Mouse (Mus musculus): ENCODE results near the gene Gnaq. TPM values are rescaled to one million over a fixed set of nuclear protein-coding genes. Genes with fewer than 3 reads are reported as not detected.
A peak's percentile ranks its signal among the peaks of the same experiment; 100 is the strongest.
"Not testable (repeated sequence)": the region's sequence is repeated elsewhere in the genome, so short reads cannot be mapped to it uniquely, and the experiment has no call there.

Gene Gnaq
- polyA plus RNA-seq, 1 experiment from 2014 or later = 32.9 TPM

DNA sequence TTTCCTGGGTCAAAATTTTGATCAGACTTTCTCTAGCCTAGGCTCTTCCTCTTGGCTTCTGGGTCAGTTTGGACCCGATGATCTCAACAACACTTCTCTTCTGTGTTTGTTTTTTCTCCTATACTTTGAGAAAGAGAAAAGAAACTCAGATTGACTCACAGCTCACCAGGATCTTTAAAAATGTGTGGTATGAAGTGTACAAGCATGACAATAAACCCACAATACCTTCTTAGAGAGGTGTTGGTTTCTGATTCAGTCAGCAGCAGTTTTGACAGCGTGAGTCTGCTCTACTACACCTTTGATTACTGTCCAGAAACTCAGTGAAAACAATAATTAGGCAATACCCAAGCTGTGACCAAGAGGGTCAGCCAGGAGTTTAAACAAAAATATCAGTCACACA is 122.7 kb downstream of the Gnaq start:
- Histone ChIP-seq H3K4me3 (ENCODE audit: low read length) (no peak overlapping the region), H3K4me2 (ENCODE audit: low read depth, low read length) (no peak overlapping the region), H3K27ac (ENCODE audit: low read length) (no peak overlapping the region), H3K9ac (ENCODE audit: low read length) (no peak overlapping the region), H3K9me3 (ENCODE audit: control insufficient read depth, low read length) (no peaks in the 10 kb centered on the region), H3K36me3 (ENCODE audit: control insufficient read depth, insufficient read depth, low read length) (no peaks in the 10 kb centered on the region), H3K27me3 (ENCODE audit: control insufficient read depth, insufficient read depth, low read depth, low read length) (no peaks in the 10 kb centered on the region), H3K4me1 (replicated peaks; ENCODE audit: control insufficient read depth, insufficient read depth, low read length) (peaks cover 22% of the 10 kb centered on the region; the same call in 1 of the 2 replicates)
- ATAC-seq (ENCODE audit: low read depth) = no peak
- WGBS = 51% methylated on average over 2 of the region's 2 CpGs

DNA sequence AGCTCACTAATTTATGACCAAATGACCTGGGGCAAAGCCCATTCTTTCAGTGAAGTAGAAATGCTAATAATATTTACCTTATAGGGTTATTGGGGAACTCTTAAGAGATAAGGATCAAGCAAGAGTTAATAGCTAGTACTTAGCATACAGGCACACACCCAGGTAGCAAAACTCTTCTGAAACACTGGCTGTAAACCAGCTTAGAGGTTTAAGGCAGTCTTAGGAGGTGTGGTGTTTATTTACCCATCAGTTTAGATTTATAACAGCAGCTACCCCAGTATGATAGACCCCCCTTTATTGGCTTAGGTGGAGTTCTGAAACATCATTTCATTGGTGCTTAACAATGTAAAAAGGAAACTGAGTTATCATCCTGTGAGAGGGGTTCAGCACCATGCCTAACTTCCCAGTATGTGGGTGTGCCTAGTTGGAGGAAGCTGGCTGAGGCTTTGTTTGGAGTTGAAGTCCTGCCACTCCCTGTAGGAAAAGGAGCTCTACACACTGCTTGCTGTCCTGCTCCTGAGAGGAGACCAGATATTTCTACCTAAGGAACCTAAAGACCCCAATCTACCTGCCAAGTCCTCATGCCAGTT is 126.2 kb downstream of the Gnaq start:
- no peaks in the 10 kb centered on the region for H3K36me3 ChIP-seq (ENCODE audit: control insufficient read depth, insufficient read depth, low read length)
- ATAC-seq (ENCODE audit: low read depth) = peak; percentile 56
- H3K27ac ChIP-seq (ENCODE audit: low read length) = peak overlapping the region; percentile 4
- H3K4me3 ChIP-seq (ENCODE audit: low read length) = no peak overlapping the region
- H3K9ac ChIP-seq (ENCODE audit: low read length) = no peak overlapping the region
- no peak overlapping the region for H3K4me2 ChIP-seq (ENCODE audit: low read depth, low read length)
- no peaks in the 10 kb centered on the region for H3K27me3 ChIP-seq (ENCODE audit: control insufficient read depth, insufficient read depth, low read depth, low read length)
- H3K4me1 ChIP-seq (replicated peaks; ENCODE audit: control insufficient read depth, insufficient read depth, low read length) = peaks cover 17% of the 10 kb centered on the region; the same call in 1 of the 2 replicates
- no peaks in the 10 kb centered on the region for H3K9me3 ChIP-seq (ENCODE audit: control insufficient read depth, low read length)

DNA sequence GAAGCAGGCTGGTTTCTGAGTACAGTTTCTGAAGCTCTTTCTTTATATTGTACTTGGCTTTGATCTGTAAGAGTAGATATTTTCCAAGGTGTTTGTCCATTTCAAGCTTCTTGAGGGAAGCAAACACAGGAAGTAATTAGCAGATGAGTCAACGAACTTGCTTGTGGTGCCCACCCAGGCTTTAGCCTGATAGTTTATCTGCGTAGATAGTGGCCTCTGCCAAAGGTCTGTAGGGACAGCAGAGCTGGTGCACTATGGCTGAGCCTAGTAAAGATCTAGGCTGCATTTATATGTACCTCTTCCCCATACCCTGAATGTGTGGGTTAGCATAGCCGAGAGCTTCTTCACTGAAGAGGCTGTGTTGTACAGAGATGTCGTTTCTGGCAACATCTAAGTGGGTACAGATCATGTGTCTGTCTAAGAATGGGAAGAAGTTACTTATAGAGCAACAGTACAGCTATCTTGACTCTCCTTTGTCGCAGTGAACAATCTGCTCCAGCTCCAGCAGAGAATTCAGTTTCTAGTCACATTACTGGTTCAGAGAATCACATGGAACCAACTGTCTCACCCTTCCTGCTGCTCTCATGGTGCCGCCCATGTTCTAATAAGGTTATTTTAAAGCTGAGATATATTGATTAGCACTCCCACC is 127.3 kb downstream of the Gnaq start:
- peak overlapping the region; percentile 4; the same call in 1 of the 2 replicates for H3K27ac ChIP-seq (ENCODE audit: low read length)
- no peak overlapping the region for H3K9ac ChIP-seq (ENCODE audit: low read length)
- H3K4me3 ChIP-seq (ENCODE audit: low read length) = no peak overlapping the region
- H3K4me2 ChIP-seq (ENCODE audit: low read depth, low read length) = no peak overlapping the region
- H3K4me1 ChIP-seq (replicated peaks; ENCODE audit: control insufficient read depth, insufficient read depth, low read length) = peaks cover 17% of the 10 kb centered on the region; the same call in 1 of the 2 replicates
- H3K36me3 ChIP-seq (ENCODE audit: control insufficient read depth, insufficient read depth, low read length) = no peaks in the 10 kb centered on the region
- H3K27me3 ChIP-seq (ENCODE audit: control insufficient read depth, insufficient read depth, low read depth, low read length) = no peaks in the 10 kb centered on the region
- 73% methylated on average over 6 of the region's 6 CpGs for WGBS
- H3K9me3 ChIP-seq (ENCODE audit: control insufficient read depth, low read length) = no peaks in the 10 kb centered on the region
- no peak for ATAC-seq (ENCODE audit: low read depth)

DNA sequence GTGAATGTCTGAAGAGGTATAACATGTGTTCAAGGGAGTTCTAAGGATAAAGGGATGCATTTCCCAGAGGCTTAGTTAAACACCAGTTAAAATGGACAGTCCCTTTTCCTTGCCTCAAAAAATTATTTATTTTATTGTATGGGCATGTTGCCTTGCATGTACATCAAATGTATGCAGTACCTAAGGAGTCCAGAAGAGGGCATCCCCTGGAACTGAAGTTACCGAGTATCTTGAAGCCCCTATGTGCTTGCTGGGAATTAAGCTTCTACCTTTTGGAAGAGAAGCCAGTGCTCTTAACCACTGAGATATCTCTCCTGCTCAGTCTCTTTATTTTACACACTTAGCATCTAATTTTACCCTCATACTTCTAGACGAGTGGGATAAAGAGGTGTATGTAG is 127.8 kb downstream of the Gnaq start:
- 62% methylated on average over 2 of the region's 2 CpGs for WGBS
- ATAC-seq (ENCODE audit: low read depth) = no peak
- H3K27ac ChIP-seq (ENCODE audit: low read length) = no peak overlapping the region

GRCm38 (mm10) chr19:16260973-16261372 is 128.3 kb downstream of the Gnaq start:
- Histone ChIP-seq H3K27me3 (ENCODE audit: control insufficient read depth, insufficient read depth, low read depth, low read length) (no peaks in the 10 kb centered on the region), H3K4me1 (replicated peaks; ENCODE audit: control insufficient read depth, insufficient read depth, low read length) (peaks cover 17% of the 10 kb centered on the region; the same call in 1 of the 2 replicates), H3K27ac (ENCODE audit: low read length) (no peak overlapping the region), H3K9ac (ENCODE audit: low read length) (no peak overlapping the region), H3K4me3 (ENCODE audit: low read length) (no peak overlapping the region), H3K4me2 (ENCODE audit: low read depth, low read length) (no peak overlapping the region), H3K36me3 (ENCODE audit: control insufficient read depth, insufficient read depth, low read length) (no peaks in the 10 kb centered on the region), H3K9me3 (ENCODE audit: control insufficient read depth, low read length) (no peaks in the 10 kb centered on the region)
- 41% methylated on average over 1 of the region's 1 CpGs for WGBS
- no peak for ATAC-seq (ENCODE audit: low read depth)

More for the DNA sequence above, 127.8 kb downstream of the Gnaq start:
- H3K4me2 ChIP-seq (ENCODE audit: low read depth, low read length) = no peak overlapping the region
- no peak overlapping the region for H3K4me3 ChIP-seq (ENCODE audit: low read length)
- H3K9me3 ChIP-seq (ENCODE audit: control insufficient read depth, low read length) = no peaks in the 10 kb centered on the region
- no peak overlapping the region for H3K9ac ChIP-seq (ENCODE audit: low read length)
- H3K4me1 ChIP-seq (replicated peaks; ENCODE audit: control insufficient read depth, insufficient read depth, low read length) = peaks cover 17% of the 10 kb centered on the region; the same call in 1 of the 2 replicates
- no peaks in the 10 kb centered on the region for H3K27me3 ChIP-seq (ENCODE audit: control insufficient read depth, insufficient read depth, low read depth, low read length)
- no peaks in the 10 kb centered on the region for H3K36me3 ChIP-seq (ENCODE audit: control insufficient read depth, insufficient read depth, low read length)

GRCm38 (mm10) chr19:16261631-16262030 is 129.0 kb downstream of the Gnaq start:
- Histone ChIP-seq H3K9ac (ENCODE audit: low read length) (no peak overlapping the region), H3K36me3 (ENCODE audit: control insufficient read depth, insufficient read depth, low read length) (no peaks in the 10 kb centered on the region), H3K4me2 (ENCODE audit: low read depth, low read length) (no peak overlapping the region), H3K27ac (ENCODE audit: low read length) (no peak overlapping the region), H3K4me3 (ENCODE audit: low read length) (no peak overlapping the region), H3K27me3 (ENCODE audit: control insufficient read depth, insufficient read depth, low read depth, low read length) (no peaks in the 10 kb centered on the region), H3K9me3 (ENCODE audit: control insufficient read depth, low read length) (no peaks in the 10 kb centered on the region), H3K4me1 (replicated peaks; ENCODE audit: control insufficient read depth, insufficient read depth, low read length) (peaks cover 17% of the 10 kb centered on the region; the same call in 1 of the 2 replicates)
- 80% methylated on average over 6 of the region's 6 CpGs for WGBS
- ATAC-seq (ENCODE audit: low read depth) = no peak

DNA sequence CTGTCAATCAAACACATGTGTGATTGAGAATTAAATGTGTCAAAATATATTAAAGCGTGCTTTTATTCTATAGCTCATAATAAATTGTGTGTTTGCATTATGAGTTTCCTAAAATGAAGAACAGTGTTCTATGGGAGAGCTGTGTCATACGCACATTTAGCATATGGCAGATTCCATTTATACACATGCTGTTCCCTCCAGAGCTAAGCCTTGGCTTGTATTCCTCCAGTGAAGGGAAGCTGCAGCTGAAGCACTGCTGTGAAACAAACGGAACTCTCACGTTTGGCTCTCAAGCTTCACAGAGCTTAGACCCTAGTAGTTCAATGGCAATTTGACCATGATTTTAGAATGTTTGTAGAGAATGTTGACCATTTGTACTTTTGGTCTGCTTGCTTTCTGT is 129.7 kb downstream of the Gnaq start:
- H3K4me3 ChIP-seq (ENCODE audit: low read length) = no peak overlapping the region
- no peaks in the 10 kb centered on the region for H3K9me3 ChIP-seq (ENCODE audit: control insufficient read depth, low read length)
- H3K9ac ChIP-seq (ENCODE audit: low read length) = no peak overlapping the region
- H3K36me3 ChIP-seq (ENCODE audit: control insufficient read depth, insufficient read depth, low read length) = no peaks in the 10 kb centered on the region
- H3K27ac ChIP-seq (ENCODE audit: low read length) = no peak overlapping the region
- no peaks in the 10 kb centered on the region for H3K27me3 ChIP-seq (ENCODE audit: control insufficient read depth, insufficient read depth, low read depth, low read length)
- peaks cover 17% of the 10 kb centered on the region; the same call in 1 of the 2 replicates for H3K4me1 ChIP-seq (replicated peaks; ENCODE audit: control insufficient read depth, insufficient read depth, low read length)
- WGBS = 85% methylated on average over 4 of the region's 4 CpGs
- no peak overlapping the region for H3K4me2 ChIP-seq (ENCODE audit: low read depth, low read length)
- ATAC-seq (ENCODE audit: low read depth) = no peak

DNA sequence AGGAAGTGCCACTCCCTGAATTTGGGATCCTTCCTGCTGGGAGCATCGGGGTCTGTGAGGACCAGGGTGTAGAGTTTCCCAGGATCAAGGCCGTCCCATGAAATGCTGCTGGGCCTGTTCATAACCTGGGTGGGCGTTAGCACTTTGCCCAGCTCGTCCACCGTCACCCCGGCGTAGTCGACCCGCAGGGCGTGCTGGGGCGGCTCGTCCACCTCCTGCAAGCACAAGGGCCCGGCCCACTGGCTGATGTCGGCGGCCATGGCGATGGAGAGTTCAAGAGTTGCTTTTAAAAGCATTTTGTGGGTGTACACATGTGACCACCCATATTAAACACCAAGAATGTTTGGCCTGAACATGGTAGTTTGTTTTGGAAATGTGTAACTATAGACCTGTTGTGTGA is 134.7 kb downstream of the Gnaq start:
- H3K36me3 ChIP-seq (ENCODE audit: control insufficient read depth, insufficient read depth, low read length); H3K27me3 ChIP-seq (ENCODE audit: control insufficient read depth, insufficient read depth, low read depth, low read length); H3K4me1 ChIP-seq (replicated peaks; ENCODE audit: control insufficient read depth, insufficient read depth, low read length); H3K9ac ChIP-seq (ENCODE audit: low read length); H3K4me3 ChIP-seq (ENCODE audit: low read length); H3K4me2 ChIP-seq (ENCODE audit: low read depth, low read length); H3K9me3 ChIP-seq (ENCODE audit: control insufficient read depth, low read length); H3K27ac ChIP-seq (ENCODE audit: low read length); ATAC-seq (ENCODE audit: low read depth): not testable (repeated sequence)
- WGBS = 85% methylated on average over 8 of the region's 16 CpGs

DNA sequence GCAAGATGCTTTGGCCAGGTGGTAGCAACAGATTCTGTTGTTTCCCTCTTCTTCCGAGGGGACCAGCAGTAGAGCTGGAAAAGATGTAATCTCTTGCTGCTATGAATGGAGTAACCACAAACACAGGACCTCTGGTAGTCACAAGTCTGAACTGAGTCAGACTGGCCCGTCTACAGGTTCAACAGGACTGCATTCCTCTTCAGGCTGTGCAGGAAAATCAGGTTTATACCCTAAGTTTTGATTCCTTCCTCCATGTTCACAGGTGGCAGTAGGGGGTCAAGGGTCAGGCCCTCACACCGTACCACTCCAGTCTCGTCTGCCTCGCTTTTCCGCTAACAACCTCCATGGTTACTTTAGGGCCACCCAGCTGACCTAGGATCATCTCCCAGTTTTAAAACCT is 137.6 kb downstream of the Gnaq start:
- WGBS = 76% methylated on average over 6 of the region's 6 CpGs

More for the DNA sequence above, 137.6 kb downstream of the Gnaq start:
- H3K36me3 ChIP-seq (ENCODE audit: control insufficient read depth, insufficient read depth, low read length) = no peaks in the 10 kb centered on the region
- no peak for ATAC-seq (ENCODE audit: low read depth)
- no peaks in the 10 kb centered on the region for H3K27me3 ChIP-seq (ENCODE audit: control insufficient read depth, insufficient read depth, low read depth, low read length)
- H3K9ac ChIP-seq (ENCODE audit: low read length) = no peak overlapping the region
- no peak overlapping the region for H3K27ac ChIP-seq (ENCODE audit: low read length)
- no peak overlapping the region for H3K4me2 ChIP-seq (ENCODE audit: low read depth, low read length)
- no peak overlapping the region for H3K4me3 ChIP-seq (ENCODE audit: low read length)
- H3K4me1 ChIP-seq (replicated peaks; ENCODE audit: control insufficient read depth, insufficient read depth, low read length) = peaks cover 6% of the 10 kb centered on the region; the same call in 1 of the 2 replicates
- no peaks in the 10 kb centered on the region for H3K9me3 ChIP-seq (ENCODE audit: control insufficient read depth, low read length)

Measured in lung, embryonic 16.5 days (tissue).